Mouse (Mus musculus) C2C12 (cell line): ENCODE data around the gene Hist1h2ab. TPM values are rescaled to one million over a fixed set of nuclear protein-coding genes. Genes with fewer than 3 reads are reported as not detected.
"Not testable (repeated sequence)": the region's sequence is repeated elsewhere in the genome, so short reads cannot be mapped to it uniquely, and the experiment has no call there.

Experiments
- H3K27me3 ChIP-seq: one replicate; pipeline ENCODE4 v1.6.1; 2011; ENCODE audit not compliant: control insufficient read depth, insufficient read depth, insufficient read length
- H3K36me3 ChIP-seq: one replicate; pipeline ENCODE4 v1.6.1; 2011; ENCODE audit not compliant: control insufficient read depth, insufficient read depth
- H3K4me3 ChIP-seq: one replicate; pipeline ENCODE4 v1.5.1; 2011; ENCODE audit warnings: mild to moderate bottlenecking, control low read depth; ENCODE audit not compliant: poor library complexity, insufficient read depth, severe bottlenecking
- H3K79me2 ChIP-seq: one replicate; pipeline ENCODE4 v1.6.1; 2011; ENCODE audit not compliant: control insufficient read depth, insufficient read depth
- H3K79me3 ChIP-seq: one replicate; pipeline ENCODE4 v1.6.1; 2011; ENCODE audit warnings: low read depth, control low read depth
- H3ac ChIP-seq: one replicate; pipeline ENCODE3; 2011; ENCODE audit warnings: low read depth; ENCODE audit not compliant: control insufficient read depth, insufficient read length
- CEBPB ChIP-seq: IDR thresholded peaks from one replicate; pipeline ENCODE4 v1.6.1; 2011; ENCODE audit warnings: low read depth, mild to moderate bottlenecking, control low read depth, moderate library complexity
- CTCF ChIP-seq: IDR thresholded peaks from one replicate; pipeline ENCODE4 v1.5.1; 2011; ENCODE audit not compliant: control insufficient read depth, insufficient read depth, insufficient read length
- FOSL1 ChIP-seq: IDR thresholded peaks from one replicate; pipeline ENCODE4 v1.8.0; 2011; ENCODE audit warnings: mild to moderate bottlenecking, low read length; ENCODE audit not compliant: poor library complexity, insufficient read depth, severe bottlenecking
- MAX ChIP-seq: IDR thresholded peaks from one replicate; pipeline ENCODE4 v1.6.1; 2011; ENCODE audit warnings: mild to moderate bottlenecking, control low read depth
- MYOD1 ChIP-seq: IDR thresholded peaks from one replicate; pipeline ENCODE4 v1.6.1; 2011; ENCODE audit warnings: low read depth; ENCODE audit not compliant: control insufficient read depth, insufficient read length
- MYOG ChIP-seq: IDR thresholded peaks from one replicate; pipeline ENCODE4 v1.6.1; 2011; ENCODE audit not compliant: control insufficient read depth, insufficient read length; ENCODE audit errors: extremely low read depth
- USF1 ChIP-seq: IDR thresholded peaks from one replicate; pipeline ENCODE4 v1.6.1; 2011; ENCODE audit warnings: low read depth, mild to moderate bottlenecking, control low read depth, moderate library complexity
- polyA plus RNA-seq: library from polyadenylated mRNA; unstranded; fragments of >200 nt; fragmentation: generic; extraction: Trizol; gene quantifications from one replicate; pipeline ENCODE4 v1.2.1, GENCODE M21; 2012; ENCODE audit warnings: missing spikeins

Hist1h2ab gene
- polyA plus RNA-seq, 1 experiment, result 9.3 TPM

GRCm38 (mm10) chr13:23751478-23751956 lies 591 bp downstream of the Hist1h2ab start:
- no peaks in the 10 kb centered on the region for H3K79me2 ChIP-seq
- TF ChIP-seq MAX, result no peak
- no peak for TF ChIP-seq USF1
- TF ChIP-seq MYOG, result no peak
- TF ChIP-seq CEBPB, result no peak
- TF ChIP-seq MYOD1, result no peak
- TF ChIP-seq CTCF, result no peak
- no peak for TF ChIP-seq FOSL1
- peak overlapping the region; percentile 67 for H3ac ChIP-seq
- H3K36me3 ChIP-seq, result no peaks in the 10 kb centered on the region
- no peaks in the 10 kb centered on the region for H3K79me3 ChIP-seq
- H3K4me3 ChIP-seq, result peak overlapping the region; percentile 14
- H3K27me3 ChIP-seq, result no peaks in the 10 kb centered on the region

DNA sequence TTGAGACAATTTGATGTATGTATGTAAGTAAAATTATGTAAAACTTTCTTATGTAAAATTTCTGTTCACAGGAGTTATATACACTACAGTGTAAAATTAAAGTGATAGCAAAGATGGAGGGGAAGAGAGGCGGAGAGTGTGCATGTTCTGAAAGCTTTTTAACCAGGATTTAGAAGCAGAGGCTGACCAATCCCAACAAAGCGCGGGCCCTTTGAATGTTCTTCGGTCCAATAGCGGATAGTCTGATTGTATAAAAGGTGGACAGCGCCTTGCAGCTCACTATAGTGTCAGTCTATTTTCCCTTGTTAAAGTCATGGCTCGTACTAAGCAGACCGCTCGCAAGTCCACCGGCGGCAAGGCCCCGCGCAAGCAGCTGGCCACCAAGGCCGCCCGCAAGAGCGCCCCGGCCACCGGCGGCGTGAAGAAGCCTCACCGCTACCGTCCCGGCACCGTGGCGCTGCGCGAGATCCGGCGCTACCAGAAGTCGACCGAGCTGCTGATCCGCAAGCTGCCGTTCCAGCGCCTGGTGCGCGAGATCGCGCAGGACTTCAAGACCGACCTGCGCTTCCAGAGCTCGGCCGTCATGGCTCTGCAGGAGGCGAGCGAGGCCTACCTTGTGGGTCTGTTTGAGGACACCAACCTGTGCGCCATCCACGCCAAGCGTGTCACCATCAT lies 1.3 kb downstream of the Hist1h2ab start, which contains the start of gene Hist1h3b:
Gene Hist1h3b, plus strand, starts transcription at position 201 of the 675 bp plus-strand sequence.
- H3K79me2 ChIP-seq, H3K27me3 ChIP-seq, H3K79me3 ChIP-seq, H3K36me3 ChIP-seq: not testable (repeated sequence)
- Histone ChIP-seq H3K4me3 (peak within 1 kb of the TSS; percentile 14), H3ac (peak within 1 kb of the TSS; percentile 67)

DNA sequence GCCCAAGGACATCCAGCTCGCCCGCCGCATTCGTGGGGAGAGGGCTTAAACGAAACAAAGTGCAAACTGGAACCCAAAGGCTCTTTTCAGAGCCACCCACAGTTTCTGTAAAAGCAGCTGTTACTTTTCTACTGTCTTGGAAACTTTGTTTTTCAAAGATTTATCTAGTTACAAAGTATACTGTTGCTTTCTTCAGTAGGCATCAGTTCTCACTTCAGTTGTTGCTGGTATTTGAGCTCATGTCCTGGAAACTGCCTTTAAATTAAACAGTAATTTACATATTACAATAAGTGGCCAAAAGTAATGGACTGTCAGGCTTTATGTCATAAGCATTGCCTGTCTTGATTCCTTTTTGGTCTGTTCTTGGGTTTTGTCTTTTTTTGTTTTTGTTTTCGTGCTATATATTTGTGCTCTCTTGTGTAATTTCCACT lies 1.8 kb downstream of the Hist1h2ab start:
- no peak for TF ChIP-seq CTCF
- no peak for TF ChIP-seq FOSL1
- no peak for TF ChIP-seq MYOD1
- no peak for TF ChIP-seq MYOG
- TF ChIP-seq CEBPB, result no peak
- TF ChIP-seq MAX, result no peak
- no peak for TF ChIP-seq USF1
- Histone ChIP-seq H3K36me3 (no peaks in the 10 kb centered on the region), H3K4me3 (peak overlapping the region; percentile 7), H3K79me3 (no peaks in the 10 kb centered on the region), H3ac (peak overlapping the region; percentile 59), H3K27me3 (no peaks in the 10 kb centered on the region), H3K79me2 (no peaks in the 10 kb centered on the region)

- H3K4me3 ChIP-seq, result no peak overlapping the region
- peak overlapping the region; percentile 24 for H3ac ChIP-seq
- no peaks in the 10 kb centered on the region for H3K79me3 ChIP-seq
- no peaks in the 10 kb centered on the region for H3K36me3 ChIP-seq
- no peak for TF ChIP-seq MYOG
- TF ChIP-seq FOSL1, result no peak
- TF ChIP-seq CTCF, result no peak
- no peak for TF ChIP-seq MAX
- TF ChIP-seq USF1, result no peak
- no peak for TF ChIP-seq MYOD1
- TF ChIP-seq CEBPB, result no peak
- no peaks in the 10 kb centered on the region for H3K27me3 ChIP-seq
- no peaks in the 10 kb centered on the region for H3K79me2 ChIP-seq
These were observed 2.6 kb downstream of the Hist1h2ab start for GRCm38 (mm10) chr13:23753314-23754078.

DNA sequence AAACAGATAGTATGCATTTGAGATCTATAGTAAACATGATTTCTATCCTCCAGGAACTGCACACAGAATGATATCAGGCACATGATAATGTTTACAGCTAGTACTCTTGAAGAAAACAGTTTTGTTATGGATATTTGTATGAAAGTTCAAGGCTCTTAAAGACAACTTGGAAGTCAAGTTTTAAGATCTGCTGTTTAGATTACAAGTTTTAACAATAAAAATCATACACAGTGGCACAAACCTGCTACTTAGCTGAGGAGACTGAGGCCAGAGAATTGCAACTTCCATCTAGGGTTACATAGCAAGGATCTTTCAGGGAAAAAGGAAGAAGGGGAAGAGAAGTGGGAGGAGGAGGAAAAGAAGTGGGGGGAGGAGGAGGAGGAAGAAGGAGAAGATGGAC lies 4.1 kb downstream of the Hist1h2ab start:
- no peaks in the 10 kb centered on the region for H3K36me3 ChIP-seq
- no peaks in the 10 kb centered on the region for H3K79me2 ChIP-seq
- no peak overlapping the region for H3K4me3 ChIP-seq
- no peaks in the 10 kb centered on the region for H3K79me3 ChIP-seq
- TF ChIP-seq FOSL1 (no peak), MYOG (no peak), CEBPB (no peak), CTCF (no peak), USF1 (no peak), MAX (no peak), MYOD1 (no peak)
- no peak overlapping the region for H3ac ChIP-seq
- no peaks in the 10 kb centered on the region for H3K27me3 ChIP-seq

GRCm38 (mm10) chr13:23756790-23757189 lies 5.9 kb downstream of the Hist1h2ab start, which contains the start of gene Hist1h4b:
Gene Hist1h4b (plus strand): TSS chr13:23757013.
- peak within 1 kb of the TSS; percentile 56 for H3ac ChIP-seq
- H3K27me3 ChIP-seq, result no peaks in the 10 kb centered on the region
- no peaks in the 10 kb centered on the region for H3K36me3 ChIP-seq
- TF ChIP-seq USF1, result no peak
- TF ChIP-seq MAX, result no peak
- no peak for TF ChIP-seq MYOD1
- no peak for TF ChIP-seq CEBPB
- no peak for TF ChIP-seq CTCF
- TF ChIP-seq MYOG, result no peak
- no peak for TF ChIP-seq FOSL1
- no peaks in the 10 kb centered on the region for H3K79me3 ChIP-seq
- no peak within 1 kb of the TSS for H3K4me3 ChIP-seq
- H3K79me2 ChIP-seq, result no peaks in the 10 kb centered on the region
